Mouse (Mus musculus): ENCODE results near the gene Pacsin2. TPM values are rescaled to one million over a fixed set of nuclear protein-coding genes. Genes with fewer than 3 reads are reported as not detected.
"Not testable (repeated sequence)": the region's sequence is repeated elsewhere in the genome, so short reads cannot be mapped to it uniquely, and the experiment has no call there.

The Pacsin2 gene
- polyA plus RNA-seq, 1 experiment from 2014 or later, result 24.8 TPM

DNA sequence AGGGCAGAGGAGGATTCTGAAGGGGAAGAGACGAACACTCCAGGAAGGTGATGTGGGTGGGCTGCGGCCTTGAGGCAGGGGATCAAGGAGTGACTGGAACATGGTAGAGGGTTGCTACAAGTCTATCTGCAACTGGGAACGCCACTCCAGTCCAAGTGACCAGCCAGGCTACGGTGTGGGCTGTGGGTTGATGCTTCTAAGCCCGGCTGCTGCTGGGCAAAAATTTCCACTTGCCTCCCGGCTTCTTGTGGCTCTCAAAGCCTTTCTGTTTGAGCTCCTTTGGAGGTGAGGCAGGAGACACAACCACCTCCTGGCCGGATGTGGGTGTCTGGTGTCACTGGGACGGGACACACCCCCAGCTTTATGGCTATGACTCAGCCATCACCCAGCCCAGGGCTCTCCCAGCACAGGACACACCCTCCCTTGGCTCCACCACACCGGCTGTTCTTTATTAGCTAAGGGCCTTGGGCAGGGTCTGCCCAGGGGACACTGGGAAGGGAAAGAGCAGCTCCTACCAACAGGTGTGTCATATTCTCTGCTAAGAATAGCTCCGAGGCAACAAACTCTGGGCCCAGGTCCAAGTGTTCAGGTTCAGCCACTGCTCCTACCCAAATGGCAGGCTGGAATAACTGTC, 9.5 kb upstream of the Pacsin2 start:
- H3K27me3 ChIP-seq (replicated peaks), result no peaks in the 10 kb centered on the region
- H3K4me1 ChIP-seq, result no peaks in the 10 kb centered on the region
- H3K36me3 ChIP-seq (replicated peaks), result no peaks in the 10 kb centered on the region
- H3K9ac ChIP-seq, result no peak overlapping the region
- no peak for ATAC-seq (replicated peaks)
- H3K9me3 ChIP-seq, result no peaks in the 10 kb centered on the region
- no peak overlapping the region for H3K27ac ChIP-seq
- no peak overlapping the region for H3K4me3 ChIP-seq
- 73% methylated on average over 10 of the region's 10 CpGs for WGBS
- H3K4me2 ChIP-seq, result no peak overlapping the region

DNA sequence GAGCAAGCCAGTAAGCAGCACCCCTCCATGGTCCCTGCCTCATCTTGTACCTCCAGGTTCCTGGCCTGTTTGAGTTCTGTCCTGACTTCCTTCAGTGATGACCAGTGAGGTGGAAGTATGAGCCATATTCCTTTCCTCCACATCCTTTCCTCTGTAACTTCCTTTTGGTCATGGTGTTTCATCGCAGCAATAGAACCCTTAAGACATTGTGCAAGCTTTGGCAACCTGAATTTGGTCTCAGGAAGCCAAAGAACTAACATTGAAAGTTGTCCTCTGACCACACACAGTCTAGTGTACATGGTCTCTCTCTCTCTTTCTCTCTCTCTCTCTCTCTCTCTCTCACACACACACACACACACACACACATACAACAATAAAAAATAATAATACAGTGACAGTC, 8.8 kb upstream of the Pacsin2 start:
- WGBS, result 92% methylated on average over 1 of the region's 1 CpGs
- H3K9me3 ChIP-seq, result no peaks in the 10 kb centered on the region
- H3K9ac ChIP-seq, result no peak overlapping the region
- no peak for ATAC-seq (replicated peaks)
- no peaks in the 10 kb centered on the region for H3K36me3 ChIP-seq (replicated peaks)
- H3K4me1 ChIP-seq, result no peaks in the 10 kb centered on the region
- H3K4me2 ChIP-seq, result no peak overlapping the region
- no peak overlapping the region for H3K4me3 ChIP-seq
- no peak overlapping the region for H3K27ac ChIP-seq
- H3K27me3 ChIP-seq (replicated peaks), result no peaks in the 10 kb centered on the region

DNA sequence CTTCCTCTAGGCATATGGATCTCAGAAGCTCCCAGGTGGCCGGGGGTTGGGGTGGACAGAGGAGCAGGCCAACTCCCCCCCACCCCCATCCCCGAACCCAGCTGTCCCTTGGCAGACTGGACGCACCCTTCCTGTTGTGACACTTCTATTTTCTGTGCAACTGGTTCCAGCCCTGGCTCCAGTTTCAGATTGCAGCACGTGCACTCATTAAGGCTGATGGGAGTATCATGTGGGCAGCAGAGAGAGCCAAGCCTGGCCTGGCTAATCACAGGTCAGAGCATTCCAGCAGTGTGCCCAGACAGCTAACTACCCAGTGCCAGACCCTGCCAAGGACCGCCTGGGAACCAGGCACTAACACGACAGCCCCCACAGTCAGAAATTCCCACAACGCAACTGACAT, 7.1 kb upstream of the Pacsin2 start:
- no peak overlapping the region for H3K9ac ChIP-seq
- no peak for ATAC-seq (replicated peaks)
- H3K27me3 ChIP-seq (replicated peaks), result no peaks in the 10 kb centered on the region
- no peaks in the 10 kb centered on the region for H3K9me3 ChIP-seq
- H3K4me3 ChIP-seq, result no peak overlapping the region
- no peaks in the 10 kb centered on the region for H3K36me3 ChIP-seq (replicated peaks)
- 82% methylated on average over 7 of the region's 7 CpGs for WGBS
- no peak overlapping the region for H3K4me2 ChIP-seq
- no peak overlapping the region for H3K27ac ChIP-seq
- no peaks in the 10 kb centered on the region for H3K4me1 ChIP-seq

DNA sequence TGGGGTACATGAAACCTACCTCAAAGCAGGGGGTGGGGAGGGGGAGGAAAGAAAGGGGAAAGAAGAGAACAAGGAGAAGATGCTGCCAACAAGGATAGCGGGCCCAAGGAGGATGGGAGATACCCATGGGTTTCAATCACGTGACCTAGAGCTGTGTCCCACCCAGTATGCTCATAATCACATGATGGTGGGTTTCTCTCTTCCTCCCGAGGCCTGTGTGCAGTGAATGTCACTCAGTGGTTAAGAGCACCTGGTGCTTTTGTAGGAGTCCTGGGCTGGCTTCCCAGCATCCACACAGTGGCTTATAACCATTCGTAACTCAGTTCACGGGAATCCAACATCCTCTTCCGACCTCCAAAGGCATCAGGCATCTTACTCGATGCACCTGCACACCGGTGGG, 6.0 kb upstream of the Pacsin2 start:
- Histone ChIP-seq H3K9ac (no peak overlapping the region), H3K4me1 (no peaks in the 10 kb centered on the region), H3K27ac (no peak overlapping the region), H3K4me3 (no peak overlapping the region), H3K27me3 (replicated peaks) (no peaks in the 10 kb centered on the region), H3K4me2 (no peak overlapping the region), H3K9me3 (no peaks in the 10 kb centered on the region), H3K36me3 (replicated peaks) (no peaks in the 10 kb centered on the region)
- 83% methylated on average over 8 of the region's 8 CpGs for WGBS
- no peak for ATAC-seq (replicated peaks)

DNA sequence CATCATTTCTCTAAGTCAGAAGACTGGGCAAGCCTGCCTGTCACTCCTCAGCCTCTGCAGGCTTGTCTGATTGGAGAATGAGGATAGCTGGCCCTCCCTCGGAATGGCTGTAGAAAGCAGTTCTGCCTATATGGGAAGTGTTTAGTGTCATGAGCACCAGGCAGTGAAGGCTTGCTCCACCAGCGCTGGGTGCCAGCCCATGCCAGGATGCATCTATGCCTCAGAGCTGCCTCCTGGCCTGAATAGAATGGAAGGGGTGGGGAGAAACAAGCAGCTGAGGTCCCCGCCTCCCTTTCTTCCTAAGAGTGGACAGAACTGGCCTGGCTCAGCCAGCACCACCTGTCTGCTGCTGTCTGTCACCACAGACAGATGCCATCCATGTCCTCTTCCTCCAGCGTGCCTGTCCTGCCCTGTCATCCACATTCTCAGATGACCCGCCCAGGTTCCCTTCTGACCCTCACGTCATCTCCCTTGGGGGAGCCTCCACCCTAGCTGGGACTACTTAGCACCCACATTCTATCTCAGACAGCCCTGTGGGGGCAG, 4.9 kb upstream of the Pacsin2 start:
- no peaks in the 10 kb centered on the region for H3K36me3 ChIP-seq (replicated peaks)
- no peak overlapping the region for H3K9ac ChIP-seq
- H3K27ac ChIP-seq, result no peak overlapping the region
- no peaks in the 10 kb centered on the region for H3K27me3 ChIP-seq (replicated peaks)
- H3K4me3 ChIP-seq, result no peak overlapping the region
- H3K4me1 ChIP-seq, result 0 out of 2 replicates have a peak, but pooled peaks cover 3% of the 10 kb centered on the region
- WGBS, result 71% methylated on average over 6 of the region's 6 CpGs
- no peak overlapping the region for H3K4me2 ChIP-seq
- H3K9me3 ChIP-seq, result no peaks in the 10 kb centered on the region
- no peak for ATAC-seq (replicated peaks)

DNA sequence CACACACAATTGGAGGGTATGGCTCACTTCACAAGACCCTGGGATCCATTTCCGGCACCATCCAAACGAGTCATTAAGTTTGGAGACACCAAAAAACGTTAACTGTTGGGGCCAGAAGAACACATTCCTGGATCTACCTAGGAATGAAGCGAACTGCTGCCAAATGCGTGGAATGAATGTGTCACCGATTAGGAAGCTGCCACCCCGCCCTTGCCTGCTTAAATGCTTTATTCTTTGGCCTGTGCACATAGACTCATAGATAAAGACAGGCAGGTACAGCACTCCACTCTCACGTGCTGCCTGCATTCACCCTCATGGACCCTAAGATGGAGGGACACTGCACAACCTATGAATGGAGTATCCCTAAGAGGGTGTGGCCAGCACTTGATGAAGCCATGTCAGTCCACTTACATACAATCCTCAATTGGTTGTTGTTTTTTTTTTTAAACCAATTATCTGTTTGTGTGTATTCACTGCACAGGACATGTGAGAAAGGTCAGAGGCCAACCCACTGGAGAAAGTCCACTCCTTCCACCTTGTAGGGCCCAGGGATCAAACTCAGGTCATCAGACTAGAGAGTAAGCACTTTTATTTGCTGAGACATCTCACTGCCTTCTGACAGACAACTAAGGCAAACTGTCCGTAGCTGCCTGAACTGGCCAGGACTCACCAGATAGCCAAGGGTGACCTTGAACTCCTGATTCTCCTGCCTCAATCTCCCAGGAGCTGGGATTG, 3.0 kb upstream of the Pacsin2 start:
- Histone ChIP-seq H3K9ac (no peak overlapping the region), H3K4me1 (peaks cover 12% of the 10 kb centered on the region), H3K27ac (no peak overlapping the region), H3K4me2 (no peak overlapping the region), H3K36me3 (replicated peaks) (no peaks in the 10 kb centered on the region), H3K27me3 (replicated peaks) (no peaks in the 10 kb centered on the region), H3K9me3 (no peaks in the 10 kb centered on the region), H3K4me3 (no peak overlapping the region)
- WGBS, result 88% methylated on average over 9 of the region's 9 CpGs
- no peak for ATAC-seq (replicated peaks)

DNA sequence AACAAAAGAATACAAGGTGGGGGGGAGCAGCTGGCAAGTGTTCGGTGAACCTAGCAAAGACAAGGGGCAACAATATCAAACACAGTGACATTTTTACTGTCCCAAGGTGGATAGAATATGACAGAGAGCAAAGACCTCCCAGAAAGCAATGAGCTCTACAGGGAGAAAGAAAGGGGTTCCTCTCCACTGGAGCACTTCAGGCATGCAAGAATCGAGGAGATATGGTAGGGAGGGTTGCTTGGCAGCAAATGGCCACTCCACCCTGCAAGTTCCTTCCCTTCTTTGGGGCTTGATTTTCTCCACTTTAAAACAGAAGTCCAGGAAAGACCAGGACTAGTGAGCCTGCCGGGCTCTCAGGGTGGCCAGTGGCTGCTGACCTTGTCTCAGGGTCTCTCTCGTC, 1.9 kb upstream of the Pacsin2 start:
- 63% methylated on average over 4 of the region's 4 CpGs for WGBS
- Histone ChIP-seq H3K36me3 (replicated peaks) (no peaks in the 10 kb centered on the region), H3K27me3 (replicated peaks) (no peaks in the 10 kb centered on the region), H3K9ac (no peak overlapping the region), H3K4me1 (peaks cover 12% of the 10 kb centered on the region), H3K27ac (no peak overlapping the region), H3K4me2 (no peak overlapping the region), H3K9me3 (no peaks in the 10 kb centered on the region), H3K4me3 (no peak overlapping the region)
- no peak for ATAC-seq (replicated peaks)

DNA sequence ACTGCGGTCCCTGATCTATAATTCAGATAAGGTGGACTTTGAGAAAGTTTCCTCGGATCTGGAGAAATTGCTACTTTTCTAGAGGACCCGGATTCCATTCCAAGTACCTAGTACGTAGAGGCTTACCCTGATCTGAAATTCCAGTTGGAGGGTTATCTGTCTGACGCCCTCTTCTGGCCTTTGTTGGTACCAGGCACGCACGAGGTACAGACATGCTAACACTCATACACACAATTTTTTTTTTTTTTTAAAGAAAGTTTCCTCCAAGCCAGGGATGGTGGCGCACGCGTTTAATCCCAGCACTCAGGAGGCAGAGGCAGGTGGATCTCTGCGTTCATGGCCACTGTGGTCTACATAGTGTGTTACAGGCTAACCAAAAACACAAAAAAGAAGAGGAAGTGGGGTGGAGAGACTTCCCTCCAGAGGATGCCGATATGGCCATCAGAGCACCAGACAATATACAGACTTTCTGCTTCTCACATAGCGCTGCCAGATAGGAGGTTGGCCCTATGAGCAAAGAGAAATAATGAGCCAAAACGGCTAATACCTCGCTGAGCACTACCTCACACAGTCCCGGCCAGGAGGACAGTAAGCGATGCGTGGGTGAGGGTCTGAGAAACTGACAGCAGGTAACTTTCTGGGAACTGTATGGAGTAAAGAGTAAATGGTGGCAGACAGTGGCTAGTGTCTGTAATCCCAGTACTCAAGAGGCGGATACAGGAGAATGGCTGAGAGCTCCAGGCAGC, 672 bp upstream of the Pacsin2 start:
- 76% methylated on average over 19 of the region's 19 CpGs for WGBS
- H3K4me1 ChIP-seq, result peaks cover 12% of the 10 kb centered on the region
- no peak overlapping the region for H3K27ac ChIP-seq
- peak overlapping the region; percentile 96 for H3K4me2 ChIP-seq
- no peak overlapping the region for H3K9ac ChIP-seq
- H3K4me3 ChIP-seq, result peak overlapping the region; percentile 77
- no peaks in the 10 kb centered on the region for H3K9me3 ChIP-seq
- no peaks in the 10 kb centered on the region for H3K27me3 ChIP-seq (replicated peaks)
- peak; percentile 55 for ATAC-seq (replicated peaks)
- no peaks in the 10 kb centered on the region for H3K36me3 ChIP-seq (replicated peaks)

DNA sequence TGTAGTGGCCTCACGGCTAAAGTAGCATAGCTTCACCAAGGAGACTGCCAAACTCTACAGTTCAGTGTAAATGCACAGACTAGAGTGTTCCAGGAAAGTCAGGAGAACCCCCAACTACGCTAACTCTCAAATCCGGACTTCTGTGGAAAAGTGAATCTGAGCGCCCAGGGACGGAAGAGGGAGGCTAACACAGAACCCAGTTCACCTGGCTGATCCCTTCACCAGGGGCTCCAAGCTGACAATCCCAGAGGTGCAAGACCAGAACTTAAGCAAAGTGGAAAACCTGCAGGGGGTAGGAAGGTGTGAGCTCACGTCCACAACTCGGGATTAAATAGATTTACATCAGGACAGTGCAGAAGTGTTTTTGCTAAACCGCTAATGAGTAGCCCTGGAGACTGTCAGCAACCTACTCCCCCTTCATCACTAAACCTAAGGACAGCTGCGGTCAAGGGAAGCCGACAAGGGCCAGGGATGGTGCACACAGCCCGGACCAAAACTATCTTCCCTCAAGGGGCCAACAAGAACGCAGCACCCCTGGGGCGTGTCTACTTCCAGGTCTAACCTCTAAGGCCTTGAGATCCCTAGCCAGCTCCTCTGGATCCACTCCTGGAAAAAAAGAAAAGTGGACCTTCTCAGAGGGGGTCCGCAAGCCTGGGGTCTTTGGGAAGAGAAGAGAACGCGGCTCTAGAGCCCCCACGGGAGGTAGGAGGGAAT, 880 bp downstream of the Pacsin2 start:
- no peak for ATAC-seq (replicated peaks)
- WGBS, result 8% methylated on average over 17 of the region's 17 CpGs

DNA sequence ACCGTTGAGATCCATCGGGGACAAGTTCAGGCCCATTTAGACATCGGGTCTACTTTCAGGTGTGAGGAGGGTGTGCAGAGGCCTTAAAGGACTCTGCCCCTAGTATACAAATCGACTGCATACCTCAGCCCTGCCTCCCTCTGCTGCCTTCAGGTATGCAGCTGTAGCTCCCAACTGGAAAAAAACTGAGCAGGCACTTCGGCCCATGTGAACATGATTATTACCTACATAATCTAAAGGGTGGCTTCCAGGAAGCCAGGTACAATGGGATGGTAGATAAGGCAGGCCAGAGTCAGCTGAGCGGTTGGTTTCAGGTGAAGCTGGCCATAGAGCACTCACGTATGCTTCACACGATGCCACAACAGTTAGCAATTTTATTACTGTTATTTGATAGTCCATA, 2.1 kb downstream of the Pacsin2 start:
- WGBS, result 92% methylated on average over 8 of the region's 8 CpGs

More for the DNA sequence above, 880 bp downstream of the Pacsin2 start:
- H3K27me3 ChIP-seq (replicated peaks), result no peaks in the 10 kb centered on the region
- H3K27ac ChIP-seq, result no peak overlapping the region
- peak overlapping the region; percentile 62 for H3K9ac ChIP-seq
- H3K4me3 ChIP-seq, result peak overlapping the region; percentile 77
- H3K9me3 ChIP-seq, result no peaks in the 10 kb centered on the region
- H3K4me2 ChIP-seq, result peak overlapping the region; percentile 96
- H3K36me3 ChIP-seq (replicated peaks), result no peaks in the 10 kb centered on the region
- peaks cover 12% of the 10 kb centered on the region for H3K4me1 ChIP-seq

DNA sequence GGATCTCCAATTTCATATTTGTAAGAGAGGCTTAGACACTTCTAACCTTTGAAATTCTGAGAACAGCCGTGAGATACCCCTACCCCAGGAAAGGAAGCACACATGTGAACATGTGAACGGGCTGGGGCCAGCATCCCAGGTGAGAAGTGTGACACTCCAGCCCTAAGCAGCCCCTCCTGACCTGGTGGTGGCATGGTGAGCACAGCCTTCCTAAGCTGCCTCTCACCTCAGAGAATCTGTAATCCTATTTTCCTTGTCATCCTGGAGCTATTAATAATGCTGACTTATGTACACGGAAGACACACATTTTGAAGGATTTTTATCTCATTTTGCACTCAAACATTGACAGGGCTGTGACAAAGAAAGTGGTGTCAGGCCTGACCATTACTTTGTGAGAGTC, 3.5 kb downstream of the Pacsin2 start:
- H3K27me3 ChIP-seq (replicated peaks), result no peaks in the 10 kb centered on the region
- ATAC-seq (replicated peaks), result no peak
- H3K4me2 ChIP-seq, result no peak overlapping the region
- H3K4me1 ChIP-seq, result peaks cover 12% of the 10 kb centered on the region
- no peak overlapping the region for H3K4me3 ChIP-seq
- no peaks in the 10 kb centered on the region for H3K36me3 ChIP-seq (replicated peaks)
- H3K9me3 ChIP-seq, result no peaks in the 10 kb centered on the region
- no peak overlapping the region for H3K9ac ChIP-seq
- H3K27ac ChIP-seq, result no peak overlapping the region
- WGBS, result 85% methylated on average over 3 of the region's 3 CpGs

More for the DNA sequence above, 2.1 kb downstream of the Pacsin2 start:
- H3K27ac ChIP-seq; H3K36me3 ChIP-seq (replicated peaks); ATAC-seq (replicated peaks); H3K9me3 ChIP-seq; H3K27me3 ChIP-seq (replicated peaks); H3K9ac ChIP-seq; H3K4me3 ChIP-seq; H3K4me2 ChIP-seq: not testable (repeated sequence)
- H3K4me1 ChIP-seq, result peaks cover 12% of the 10 kb centered on the region

DNA sequence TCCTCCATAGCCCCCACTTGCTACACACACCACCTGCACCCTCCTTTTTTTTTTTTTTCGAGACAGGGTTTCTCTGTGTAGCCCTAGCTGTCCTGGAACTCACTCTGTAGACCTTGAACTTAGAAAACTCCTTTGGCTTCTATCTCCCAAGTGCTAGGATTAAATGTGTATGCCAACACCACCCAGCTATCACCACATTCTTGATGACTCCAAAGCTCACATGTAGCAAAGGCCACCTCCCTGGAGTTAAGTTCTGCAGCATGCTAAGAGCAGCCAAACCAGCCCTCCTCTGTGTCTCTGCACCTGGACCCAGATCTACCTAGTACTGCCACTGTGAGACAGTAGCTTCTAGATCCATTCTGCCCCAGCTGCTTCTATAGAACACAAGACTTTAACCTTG, 6.9 kb downstream of the Pacsin2 start:
- no peak overlapping the region for H3K4me3 ChIP-seq
- no peaks in the 10 kb centered on the region for H3K4me1 ChIP-seq
- 95% methylated on average over 1 of the region's 1 CpGs for WGBS
- no peak for ATAC-seq (replicated peaks)
- H3K9ac ChIP-seq, result no peak overlapping the region
- no peaks in the 10 kb centered on the region for H3K27me3 ChIP-seq (replicated peaks)
- no peaks in the 10 kb centered on the region for H3K9me3 ChIP-seq
- no peak overlapping the region for H3K4me2 ChIP-seq
- H3K27ac ChIP-seq, result no peak overlapping the region
- no peaks in the 10 kb centered on the region for H3K36me3 ChIP-seq (replicated peaks)
